Mouse (Mus musculus) thymus, postnatal 36 days (tissue): Measurements from ENCODE around the gene Scube2.

Experiments
- DNase-seq, 2 experiments: peaks; one replicate each; pipeline ENCODE4 v3.0.0; 2022; ENCODE audit warnings: mixed read lengths in 2 of 2

The Scube2 gene

DNA sequence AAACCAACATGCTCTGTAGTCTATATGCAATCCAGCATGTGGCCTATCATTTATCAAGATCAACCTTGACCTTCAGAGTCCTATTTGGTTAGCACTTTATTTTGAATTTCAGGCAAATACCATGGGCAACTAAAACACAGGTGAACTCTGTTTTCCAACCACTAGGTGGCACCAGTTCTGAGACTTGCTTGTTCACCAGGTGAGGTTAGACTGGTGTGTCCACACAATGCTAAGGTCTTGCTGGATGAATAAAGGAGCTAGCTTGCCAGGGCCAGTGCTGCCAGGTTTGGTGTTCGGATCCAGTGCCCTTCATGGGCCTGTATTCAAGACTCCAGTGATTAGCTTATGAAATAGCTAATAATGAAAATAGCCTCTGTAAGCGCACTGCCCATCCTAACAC lies 72.7 kb downstream of the Scube2 start:
- DNase-seq = peak; percentile 9 to 22

DNA sequence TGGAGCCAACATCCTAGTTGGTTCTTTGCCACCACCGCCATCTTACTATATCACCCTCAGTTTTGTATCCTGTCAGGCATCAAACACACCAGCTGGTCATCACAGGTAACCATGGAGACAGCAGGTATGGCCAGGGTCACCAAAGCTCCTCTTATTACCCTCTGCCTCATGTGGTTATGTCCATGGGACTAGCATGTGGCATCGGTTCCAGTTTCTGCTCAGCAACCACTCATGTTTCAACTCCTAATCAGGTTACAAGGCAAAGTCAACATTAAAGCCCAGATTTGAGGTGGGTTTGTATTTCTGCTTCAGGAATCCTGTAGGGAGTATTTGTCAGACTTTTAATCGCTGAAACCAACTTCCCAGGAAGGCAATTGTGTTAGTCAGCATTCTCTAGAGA lies 74.7 kb downstream of the Scube2 start:
- DNase-seq = no peak

DNA sequence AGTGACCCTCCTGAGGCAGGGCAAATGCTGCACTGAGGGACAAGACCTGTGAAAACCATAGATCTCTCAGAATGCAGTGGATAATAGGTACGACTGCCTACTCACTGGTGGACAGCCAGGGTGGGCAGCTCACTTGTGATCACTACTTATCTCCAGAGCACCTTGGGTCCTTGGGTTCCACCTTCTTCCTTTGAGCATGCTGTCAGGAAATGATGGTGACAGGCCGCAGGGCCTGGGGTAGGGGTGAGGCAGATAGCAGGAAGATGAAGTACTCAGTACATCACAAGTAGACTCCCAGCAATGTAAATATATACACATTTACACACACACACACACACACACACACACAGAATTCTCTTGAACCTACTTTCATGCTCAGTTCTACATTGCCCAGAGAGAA lies 77.6 kb downstream of the Scube2 start:
- no peak for DNase-seq

DNA sequence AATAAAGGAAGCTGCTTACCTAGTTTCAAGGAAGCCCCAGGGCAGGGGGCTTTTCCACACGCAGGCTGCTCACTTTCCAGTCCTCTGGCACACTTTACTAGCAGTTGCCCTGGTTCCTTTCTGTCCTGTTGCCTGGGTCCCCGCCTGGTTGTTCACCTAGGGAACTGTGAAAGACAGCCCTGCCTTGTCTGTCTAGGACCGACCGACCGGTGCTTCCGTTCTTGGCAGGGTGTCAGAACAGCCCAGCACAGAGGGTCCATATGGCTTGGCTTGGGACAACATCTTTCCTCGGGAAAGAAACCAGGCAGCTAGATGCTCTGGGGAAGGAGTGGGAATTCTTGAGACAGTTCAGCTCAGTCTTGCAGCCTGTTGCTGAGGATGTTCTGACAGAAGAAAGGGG lies 82.2 kb downstream of the Scube2 start:
- DNase-seq = no peak

DNA sequence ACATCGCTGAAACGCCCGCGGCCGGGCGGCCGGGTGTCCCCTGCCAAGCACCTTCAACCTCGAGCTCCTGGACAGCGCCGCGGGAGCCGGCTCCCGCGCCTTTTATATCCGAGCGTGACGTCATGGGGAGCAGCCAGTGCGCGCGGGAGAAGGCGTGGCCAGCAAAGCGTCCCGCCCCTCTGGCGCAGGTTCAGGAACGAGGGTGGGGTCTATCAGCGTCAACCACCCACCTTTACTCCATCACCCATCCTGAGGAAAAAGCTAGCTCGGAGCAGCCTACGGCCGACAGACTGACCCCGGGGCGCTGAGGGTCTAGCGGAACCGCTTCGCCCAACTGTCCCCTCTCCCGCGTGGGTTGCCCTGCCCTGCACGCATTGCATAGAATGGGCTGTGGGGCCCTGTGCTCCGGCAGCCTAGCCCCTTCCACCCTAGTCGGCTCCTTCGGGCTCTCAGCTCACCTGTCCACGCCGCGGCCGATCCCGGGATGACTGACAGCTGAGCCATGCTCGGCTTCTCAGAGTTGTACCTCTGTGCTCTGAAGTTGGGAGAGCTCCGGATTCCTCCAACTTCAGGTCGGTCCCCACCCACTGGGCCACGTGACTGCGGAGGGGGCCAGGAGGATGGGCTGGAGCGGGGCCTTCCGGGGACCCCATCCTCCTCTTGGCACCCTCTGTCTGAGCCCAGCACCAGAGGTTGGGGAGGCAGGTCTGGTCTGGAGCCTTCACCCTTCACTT lies 83.8 kb downstream of the Scube2 start, which contains the start of gene Nrip3:
TSS of gene Nrip3 (minus strand) at position 556 of the 734 bp plus-strand sequence.
- DNase-seq = peak; percentile 65 to 74

DNA sequence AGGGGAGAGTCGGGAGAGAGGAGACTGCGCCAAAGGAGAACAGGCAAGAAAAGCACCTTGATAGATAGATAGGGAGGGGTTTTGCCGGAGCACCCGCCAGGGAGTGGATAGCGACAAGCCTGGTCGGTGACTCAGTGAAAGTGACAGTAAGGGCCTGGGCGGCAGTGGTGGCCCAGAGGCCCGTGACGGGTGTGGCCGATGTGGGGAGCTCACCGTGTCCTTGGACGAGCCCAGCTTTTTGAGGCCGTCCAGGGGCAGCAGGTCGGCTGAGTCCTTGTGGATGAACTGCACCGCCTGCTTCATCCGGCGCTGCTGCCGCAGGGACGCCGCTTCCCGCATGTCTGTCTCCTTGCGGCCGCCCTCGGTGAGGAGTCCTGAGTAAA lies 84.4 kb downstream of the Scube2 start:
- no peak for DNase-seq

DNA sequence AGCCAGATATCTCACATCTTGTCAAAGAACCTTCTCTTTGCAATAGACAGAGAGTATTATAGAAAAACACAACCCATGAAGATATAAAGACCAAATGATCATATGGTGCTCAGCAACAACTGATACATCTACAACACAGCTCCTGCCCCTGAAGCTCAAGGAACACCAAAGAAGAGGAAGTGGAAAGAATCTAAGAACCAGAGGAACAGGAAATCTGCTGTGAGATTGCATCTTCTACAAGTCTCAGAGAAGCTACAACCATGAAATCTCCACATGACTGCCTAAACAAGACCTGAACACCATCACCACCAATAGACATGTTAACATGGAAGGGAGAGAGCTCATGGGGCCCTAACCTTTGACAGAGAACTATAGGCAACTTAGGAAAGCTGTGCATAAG lies 93.2 kb downstream of the Scube2 start:
- DNase-seq = no peak

DNA sequence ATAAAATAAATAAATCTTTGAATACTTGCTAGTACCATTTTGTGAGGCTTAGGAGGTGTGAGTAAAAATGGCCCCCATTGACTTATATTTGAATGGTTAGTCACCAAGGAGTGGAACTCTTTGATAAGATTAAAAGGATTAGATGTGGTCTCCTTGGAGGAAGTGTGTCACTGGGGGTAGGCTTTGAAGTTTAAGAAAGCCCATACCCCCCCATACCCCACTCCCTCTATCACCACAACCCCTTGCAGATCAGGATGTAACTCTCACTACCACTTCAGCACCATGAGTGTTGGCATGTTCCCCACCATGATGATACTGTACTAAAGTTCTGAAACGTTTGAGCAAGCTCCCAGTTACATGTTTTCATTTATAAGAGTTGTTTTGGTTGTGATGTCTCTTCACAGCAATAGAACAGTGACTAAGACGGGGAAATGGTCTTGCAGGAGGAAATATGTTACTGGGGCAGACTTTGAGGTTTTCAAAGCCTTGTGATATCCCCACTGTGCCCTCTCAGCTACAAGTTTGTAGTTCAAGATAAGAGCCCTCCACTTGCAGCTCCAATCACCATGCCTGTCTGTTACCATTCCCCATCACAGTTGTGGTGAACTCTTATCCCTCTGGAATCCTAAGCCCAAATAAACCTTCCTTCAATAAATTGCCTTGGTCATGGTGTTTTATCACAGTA lies 96.6 kb downstream of the Scube2 start:
- no peak for DNase-seq

DNA sequence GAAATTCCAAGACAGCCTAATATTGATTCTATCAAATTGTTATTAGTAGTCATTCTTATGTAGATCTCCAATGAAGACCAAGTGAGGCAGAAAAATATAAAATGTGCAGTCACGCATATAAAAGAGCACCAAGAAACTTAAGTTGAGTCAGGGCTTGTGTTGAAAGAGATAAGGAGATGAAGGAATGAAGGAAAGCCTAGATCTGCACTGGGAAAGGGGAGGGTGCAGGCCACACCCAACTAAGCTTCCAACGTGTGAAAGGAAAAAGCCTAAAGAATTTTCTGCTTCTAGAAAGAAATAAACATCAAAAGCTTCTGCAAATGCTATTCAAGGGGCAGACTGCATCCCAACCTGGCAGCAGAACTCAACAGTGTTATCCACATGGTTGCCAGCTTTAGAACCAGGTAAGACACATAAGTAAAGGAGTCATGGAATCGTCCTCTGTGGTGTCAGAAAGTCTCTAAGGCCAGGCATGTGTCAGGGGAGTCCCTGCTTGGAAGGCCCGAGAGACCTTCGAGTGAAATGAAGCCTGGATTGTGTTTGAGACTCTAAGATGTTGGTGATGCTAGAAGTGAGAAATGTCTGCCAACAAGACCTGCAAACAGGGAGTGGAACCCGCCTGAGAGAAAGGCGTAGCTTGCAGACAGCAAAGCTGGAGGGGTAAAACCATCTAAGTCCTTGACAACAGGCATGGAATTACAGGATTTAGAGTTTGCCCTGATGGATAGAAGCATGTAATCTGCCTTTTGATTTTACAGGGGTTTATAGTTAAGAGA lies 97.7 kb downstream of the Scube2 start:
- DNase-seq = no peak

DNA sequence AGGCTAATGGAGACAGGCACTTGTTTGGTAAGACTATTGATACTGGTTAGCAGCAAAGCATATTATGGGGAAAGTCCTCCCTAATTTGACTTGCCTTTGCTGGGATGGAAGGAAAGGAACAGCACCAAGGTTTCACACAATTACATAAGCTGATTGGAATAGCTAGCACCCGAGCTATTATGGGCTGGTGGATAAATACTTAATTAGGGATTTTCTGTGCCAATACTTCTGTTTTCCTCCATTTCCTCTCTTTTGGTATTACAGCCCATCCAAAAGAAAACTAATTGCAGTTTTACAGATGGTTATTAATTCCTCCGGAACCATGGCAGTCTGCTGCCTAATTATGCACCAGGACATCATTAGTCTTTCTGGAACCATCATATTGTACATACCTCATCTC lies 101.5 kb downstream of the Scube2 start:
- DNase-seq = no peak

DNA sequence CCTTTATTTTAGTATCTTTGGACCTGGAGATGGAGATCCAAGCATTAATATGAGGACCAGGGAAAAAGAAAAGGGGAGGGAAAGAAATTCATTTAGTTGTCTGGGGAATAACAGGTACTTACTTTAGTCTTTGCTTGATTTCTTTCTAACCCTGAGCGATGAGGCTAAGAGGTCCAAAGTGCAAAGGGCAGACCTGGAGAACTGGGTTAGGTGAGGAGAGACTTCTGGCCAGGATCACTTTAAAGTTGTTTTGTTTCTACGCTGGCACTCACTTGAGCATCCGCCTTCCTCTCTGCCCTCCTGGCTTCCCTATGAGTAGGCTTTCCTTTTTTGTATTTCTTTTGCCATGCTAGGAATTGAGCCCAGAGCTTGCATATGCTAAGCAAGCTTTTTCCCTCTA lies 109.2 kb downstream of the Scube2 start:
- no peak for DNase-seq

DNA sequence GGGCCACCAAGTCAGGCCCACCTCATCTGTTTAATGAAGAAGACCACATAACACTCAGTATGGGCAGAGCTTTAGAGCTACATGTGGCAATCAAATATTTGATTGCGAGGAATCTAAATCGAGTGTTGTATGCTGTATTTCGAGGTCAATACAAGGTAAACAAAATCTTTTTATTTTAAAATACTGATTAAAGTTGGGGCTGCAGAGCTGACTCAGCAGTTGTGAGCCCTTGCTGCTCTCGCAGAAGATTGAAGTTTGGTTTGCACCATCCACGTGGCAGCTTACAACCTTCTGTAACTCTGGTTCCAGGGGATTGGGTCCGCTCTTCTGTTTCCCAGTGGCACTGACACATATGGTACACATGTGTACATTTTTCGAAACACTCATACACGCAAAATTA lies 111.4 kb downstream of the Scube2 start:
- no peak for DNase-seq

DNA sequence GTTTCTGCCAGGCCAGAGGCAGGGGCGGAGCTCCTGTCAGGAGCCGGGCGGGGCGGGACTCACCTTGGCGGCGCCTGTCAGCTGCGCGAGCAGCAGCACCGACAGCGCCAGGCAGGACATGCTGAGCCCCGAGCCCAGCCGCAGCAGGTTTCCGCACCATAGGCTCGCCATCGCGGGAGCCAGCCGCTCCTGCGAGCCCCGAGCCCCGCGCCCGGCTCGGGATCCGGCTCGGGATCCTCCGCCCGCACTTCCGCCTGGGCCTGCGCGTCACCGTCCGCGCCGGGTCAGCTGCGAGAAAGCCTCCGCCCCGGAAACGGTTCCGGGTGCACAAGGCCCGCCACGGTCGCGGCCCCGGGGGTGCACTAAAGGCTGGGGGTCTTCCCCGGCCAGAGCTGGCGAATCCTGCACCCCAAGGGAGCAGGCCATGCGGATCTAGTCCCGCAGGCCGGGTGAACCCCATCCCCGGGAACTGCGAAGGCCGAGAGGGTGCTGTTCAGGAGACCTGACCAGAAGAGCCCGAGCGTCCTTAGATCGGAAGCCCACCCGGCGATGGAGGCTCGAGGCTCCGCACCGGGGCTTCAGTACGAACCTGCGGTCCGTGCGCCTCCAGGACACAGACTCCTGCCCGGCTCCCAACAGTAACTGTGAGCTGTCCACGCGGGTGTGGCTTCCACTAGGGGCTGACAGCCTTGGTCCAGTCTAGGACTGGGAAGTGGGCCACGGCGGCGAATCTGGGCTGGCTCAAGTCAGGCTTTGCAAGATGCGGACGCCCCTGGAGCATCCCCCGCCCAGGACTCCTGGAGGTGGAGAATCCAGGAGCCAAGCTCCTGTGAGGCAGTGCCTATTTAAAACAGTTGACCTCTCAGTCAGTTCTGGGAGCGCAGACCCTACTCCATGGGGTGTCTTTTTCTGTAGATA lies 113.2 kb downstream of the Scube2 start, which contains the start of gene Tmem9b:
TSS of gene Tmem9b (minus strand) at position 868 of the 918 bp plus-strand sequence.
- peak; percentile 81 to 85 for DNase-seq

DNA sequence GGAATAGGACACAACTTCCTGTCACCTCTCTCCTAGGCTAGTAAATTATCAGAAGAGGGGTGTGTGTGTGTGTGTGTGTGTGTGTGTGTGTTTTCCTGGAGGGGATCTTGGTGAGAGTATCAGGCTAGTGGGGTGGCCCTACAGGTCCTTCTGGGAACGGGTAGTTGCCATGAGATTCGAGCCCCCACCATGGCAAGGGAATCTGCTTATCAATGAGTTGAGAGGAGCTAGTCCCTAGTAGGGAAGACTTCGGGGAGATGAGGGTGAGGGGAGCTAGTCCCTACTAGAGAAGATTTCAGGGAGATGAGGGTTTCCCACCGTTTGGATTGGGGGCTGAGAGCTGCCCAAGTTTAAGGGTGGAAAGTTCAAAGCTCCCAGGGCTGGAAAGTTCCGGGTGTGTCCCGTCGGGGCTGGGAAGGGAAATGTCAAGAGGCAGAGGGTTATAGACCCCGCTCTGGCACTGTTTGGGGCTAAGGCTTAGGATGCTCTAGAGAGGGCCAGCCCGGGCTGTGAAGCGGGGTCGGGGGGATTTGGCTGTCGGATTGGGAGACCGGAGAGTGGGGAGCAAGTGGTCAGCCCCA lies 114.0 kb downstream of the Scube2 start:
- DNase-seq = peak in 1 of 2 experiments; percentile 11
